Comparison of ENCODE assay signal across 26 mouse cellular contexts in genomic region chr11:80886365-80886764, GRCm38 (mm10). TPM values are rescaled to one million over a fixed set of nuclear protein-coding genes. Genes with fewer than 3 reads are reported as not detected.
"Had no signal": no experiment of that assay in that cellular context is flagged by ENCODE, and none has a peak within 500 bp of the region (broad histone marks: within the 10 kb centered on the region; RNA-seq: fewer than 3 reads in every experiment).

No protein-coding gene starts in this region.

- H3K4me2 ChIP-seq: kidney, embryonic 15.5 days; limb, embryonic 12.5 days; limb, embryonic 15.5 days; liver, embryonic 11.5 days; lung, embryonic 14.5 days; midbrain, embryonic 12.5 days; midbrain, embryonic 15.5 days; neural tube, embryonic 13.5 days; stomach, embryonic 15.5 days had no signal

- DNase-seq: kidney, adult 11 months; kidney, postnatal 10 days; kidney, postnatal 36 days; liver, postnatal 0 days; lung, embryonic 14.5 days; right cerebral cortex, postnatal 25 days; spleen, adult 18-20 months; thymus, postnatal 25 days had no signal

- H3K27ac ChIP-seq: kidney, embryonic 15.5 days; limb, embryonic 12.5 days; limb, embryonic 15.5 days; liver, embryonic 14.5 days; macrophage; midbrain, embryonic 12.5 days; midbrain, embryonic 15.5 days; neural tube, embryonic 13.5 days; stomach, embryonic 15.5 days had no signal

- H3K4me1 ChIP-seq: kidney, embryonic 15.5 days; limb, embryonic 12.5 days; midbrain, embryonic 15.5 days; neural tube, embryonic 13.5 days; stomach, embryonic 15.5 days had no signal

- H3K9me3 ChIP-seq: kidney, embryonic 15.5 days; limb, embryonic 12.5 days; limb, embryonic 15.5 days; midbrain, embryonic 12.5 days; midbrain, embryonic 15.5 days; neural tube, embryonic 13.5 days; stomach, embryonic 15.5 days had no signal

- H3K27me3 ChIP-seq: midbrain, embryonic 15.5 days; stomach, embryonic 15.5 days had no signal

- H3K36me3 ChIP-seq: kidney, embryonic 15.5 days; limb, embryonic 12.5 days; limb, embryonic 15.5 days; midbrain, embryonic 12.5 days; midbrain, embryonic 15.5 days; neural tube, embryonic 13.5 days; stomach, embryonic 15.5 days had no signal

- ATAC-seq: liver, postnatal 0 days; lung, postnatal 0 days; midbrain, embryonic 15.5 days had no signal

- H3K9ac ChIP-seq: kidney, embryonic 15.5 days; limb, embryonic 12.5 days; limb, embryonic 15.5 days; liver, embryonic 14.5 days; liver, postnatal 0 days; lung, embryonic 14.5 days; midbrain, embryonic 12.5 days; midbrain, embryonic 15.5 days; neural tube, embryonic 13.5 days; stomach, embryonic 15.5 days had no signal

- H3K4me3 ChIP-seq: kidney, embryonic 15.5 days; limb, embryonic 12.5 days; limb, embryonic 15.5 days; midbrain, embryonic 12.5 days; midbrain, embryonic 15.5 days; neural tube, embryonic 13.5 days; stomach, embryonic 15.5 days had no signal

RNA-seq across cellular contexts. Expression of gene Spaca3, which starts 28.2 kb away (rescaled TPM):
- total RNA-seq: layer of hippocampus, postnatal 14 days; left cerebral cortex, adult 18-20 months; left cerebral cortex, postnatal 10 days; left cerebral cortex, postnatal 4 days; megakaryocyte, adult 5-6 weeks; neutrophil, adult 5-6 weeks had no signal
- polyA plus RNA-seq: kidney, embryonic 15.5 days; limb, embryonic 12.5 days; limb, embryonic 15.5 days; liver, embryonic 11.5 days; liver, postnatal 0 days; lung, embryonic 14.5 days; lung, postnatal 0 days; macrophage; midbrain, embryonic 12.5 days; midbrain, embryonic 15.5 days; neural tube, embryonic 13.5 days; stomach, embryonic 15.5 days; thymus, postnatal 0 days had no signal
